11 mouse cellular contexts compared by ENCODE assay signal in genomic region chr1:75361750-75362149, GRCm38 (mm10). TPM values are rescaled to one million over a fixed set of nuclear protein-coding genes. Genes with fewer than 3 reads are reported as not detected.
DNase-seq lines count a peak whose midpoint lies in the region; ATAC-seq and TF ChIP-seq lines count a peak whose summit lies in the region.
"Had no signal": no experiment of that assay in that cellular context is flagged by ENCODE, and none has a peak within 500 bp of the region (broad histone marks: within the 10 kb centered on the region; RNA-seq: fewer than 3 reads in every experiment).

No protein-coding gene starts in this region.

- no peak overlapping the region for H3K27ac ChIP-seq in liver, postnatal 0 days (ENCODE audit: low read depth)
- H3K27ac ChIP-seq in heart, embryonic 10.5 days = peak overlapping the region; percentile 91
- no peak overlapping the region for H3K27ac ChIP-seq in forebrain, embryonic 16.5 days (ENCODE audit: low read length)
- H3K27ac ChIP-seq: liver, embryonic 15.5 days had no signal

- H3K9ac ChIP-seq in liver, postnatal 0 days (replicated peaks) = no peak overlapping the region
- no peak overlapping the region for H3K9ac ChIP-seq in forebrain, embryonic 16.5 days (replicated peaks; ENCODE audit: low read depth, low read length)
- H3K9ac ChIP-seq: forebrain, postnatal 0 days; liver, embryonic 15.5 days had no signal

- peak; percentile 79 for ATAC-seq in liver, postnatal 0 days
- no peak for ATAC-seq in forebrain, embryonic 16.5 days
- ATAC-seq: forebrain, postnatal 0 days had no signal

- H3K9me3 ChIP-seq in liver, postnatal 0 days (ENCODE audit: low read length) = no peaks in the 10 kb centered on the region
- no peaks in the 10 kb centered on the region for H3K9me3 ChIP-seq in heart, embryonic 10.5 days
- H3K9me3 ChIP-seq in forebrain, embryonic 16.5 days (ENCODE audit: control insufficient read depth, low read length) = no peaks in the 10 kb centered on the region
- H3K9me3 ChIP-seq: liver, embryonic 15.5 days had no signal

- peaks cover 24% of the 10 kb centered on the region for H3K27me3 ChIP-seq in liver, postnatal 0 days (ENCODE audit: insufficient read depth, low read length)
- H3K27me3 ChIP-seq in heart, embryonic 10.5 days (ENCODE audit: insufficient read depth, poor library complexity, severe bottlenecking) = peaks cover 23% of the 10 kb centered on the region
- no peaks in the 10 kb centered on the region for H3K27me3 ChIP-seq in myocyte (ENCODE audit: control insufficient read depth, insufficient read depth, insufficient read length)
- H3K27me3 ChIP-seq in forebrain, embryonic 16.5 days (replicated peaks; ENCODE audit: control insufficient read depth, insufficient read depth, low read length) = peaks cover 32% of the 10 kb centered on the region

- H3K4me3 ChIP-seq in liver, postnatal 0 days (ENCODE audit: low read depth, low read length) = no peak overlapping the region
- H3K4me3 ChIP-seq in heart, embryonic 10.5 days = peak overlapping the region; percentile 65
- peak overlapping the region; percentile 88 for H3K4me3 ChIP-seq in myocyte
- no peak overlapping the region for H3K4me3 ChIP-seq in forebrain, embryonic 16.5 days (replicated peaks; ENCODE audit: low read length)
- H3K4me3 ChIP-seq: liver, embryonic 15.5 days had no signal

- no peaks in the 10 kb centered on the region for H3K36me3 ChIP-seq in liver, postnatal 0 days (replicated peaks; ENCODE audit: insufficient read depth, low read length)
- H3K36me3 ChIP-seq in heart, embryonic 10.5 days = peaks cover 46% of the 10 kb centered on the region
- H3K36me3 ChIP-seq in myocyte (ENCODE audit: control insufficient read depth, insufficient read depth) = peaks cover 46% of the 10 kb centered on the region
- no peaks in the 10 kb centered on the region for H3K36me3 ChIP-seq in forebrain, embryonic 16.5 days (ENCODE audit: control insufficient read depth, insufficient read depth)
- H3K36me3 ChIP-seq: liver, embryonic 15.5 days had no signal

- TF ChIP-seq CTCF in liver, postnatal 0 days (IDR thresholded peaks at IDR 0.05; ENCODE audit: low read depth) = no peak

- H3K79me2 ChIP-seq in myocyte (ENCODE audit: control insufficient read depth, insufficient read depth) = peaks cover 43% of the 10 kb centered on the region

- WGBS in liver, postnatal 0 days (ENCODE audit: insufficient replicate concordance) = 18% methylated on average over 4 of the region's 4 CpGs
- 25% methylated on average over 4 of the region's 4 CpGs for WGBS in heart, embryonic 10.5 days
- 47% methylated on average over 4 of the region's 4 CpGs for WGBS in forebrain, embryonic 16.5 days

- no peak overlapping the region for H3K4me2 ChIP-seq in liver, postnatal 0 days (ENCODE audit: low read depth, low read length)
- peak overlapping the region; percentile 87 for H3K4me2 ChIP-seq in myocyte (ENCODE audit: low read depth)
- H3K4me2 ChIP-seq in forebrain, embryonic 16.5 days (ENCODE audit: low read length) = no peak overlapping the region
- H3K4me2 ChIP-seq: liver, embryonic 15.5 days had no signal

- 0 out of 2 replicates have a peak, but pooled peaks have one; percentile 28 for TF ChIP-seq EP300 in liver, postnatal 0 days (IDR thresholded peaks at IDR 0.05; ENCODE audit: low read depth)

- peak; percentile 47 for DNase-seq in adrenal gland, postnatal 10 days
- DNase-seq in adrenal gland, postnatal 36 days = no peak
- DNase-seq in liver, postnatal 0 days = peak; percentile 54
- no peak for DNase-seq in liver
- DNase-seq in heart, embryonic 10.5 days (ENCODE audit: low spot score) = peak; percentile 84
- no peak for DNase-seq in cerebellum, postnatal 10 days
- DNase-seq: B cell, adult 2 months; forebrain, postnatal 0 days had no signal

- H3ac ChIP-seq in myocyte (ENCODE audit: control insufficient read depth, insufficient read length) = peak overlapping the region; percentile 62

- peak; percentile 38 for TF ChIP-seq POLR2A in myocyte (IDR thresholded peaks at IDR 0.05; ENCODE audit: insufficient read length, low read depth)

- 0 out of 2 replicates have a peak, but pooled peaks cover 3% of the 10 kb centered on the region for H3K4me1 ChIP-seq in liver, postnatal 0 days (ENCODE audit: insufficient read depth)
- peaks cover 66% of the 10 kb centered on the region for H3K4me1 ChIP-seq in heart, embryonic 10.5 days
- H3K4me1 ChIP-seq in forebrain, embryonic 16.5 days (replicated peaks; ENCODE audit: control insufficient read depth, insufficient read depth, low read length) = peaks cover 18% of the 10 kb centered on the region

TF ChIP-seq in myocyte, 11 proteins besides CTCF, POLR2A, EP300 and RAD21:
- no peak for TF ChIP-seq MYOD1 (IDR thresholded peaks at IDR 0.05; ENCODE audit: control insufficient read depth in 1 of 3, insufficient read length in 2 of 3, low read depth in 2 of 3)
- peak; percentile 64 for TF ChIP-seq POLR2AphosphoS2 (IDR thresholded peaks at IDR 0.05; ENCODE audit: insufficient read length, low read depth)
- no peak for TF ChIP-seq TCF3 (IDR thresholded peaks at IDR 0.05; ENCODE audit: insufficient read length, low read depth)
- TF ChIP-seq REST (IDR thresholded peaks at IDR 0.05; ENCODE audit: insufficient read depth, insufficient read length) = no peak

RNA-seq across cellular contexts. Expression of gene Des, which starts 1.6 kb away (rescaled TPM):
- total RNA-seq in adrenal gland, postnatal 10 days (2021) = 100 to 1,000 TPM in 1 of 2 experiments, 10 to 100 TPM in 1; 62.7 to 208 TPM
- total RNA-seq in adrenal gland, postnatal 36 days (2021) = 10 to 100 TPM; 18.6 to 19.5 TPM
- 4.0 and 14.2 TPM in 2 replicates for polyA plus RNA-seq in liver, postnatal 0 days (2015; fragmentation: Nextera tagmentation; extraction: Ambion mirVana)
- 341 and 642 TPM in 2 replicates for polyA plus RNA-seq in heart, embryonic 10.5 days (2016; fragmentation: Nextera tagmentation; extraction: Ambion mirVana)
- polyA plus RNA-seq in myocyte (2012; fragmentation: generic; extraction: Trizol) = 2,193 TPM
- 1.2 and 1.5 TPM in 2 replicates for polyA plus RNA-seq in forebrain, embryonic 16.5 days (2015; fragmentation: Nextera tagmentation; extraction: Ambion mirVana)

RNA-seq across cellular contexts. Expression of gene Speg, which starts 13.3 kb away (rescaled TPM):
- total RNA-seq in adrenal gland, postnatal 10 days (2021) = 10 to 100 TPM; 12.8 to 30.6 TPM
- total RNA-seq in adrenal gland, postnatal 36 days (2021) = 10 to 100 TPM in 1 of 2 experiments, 1 to 10 TPM in 1; 9.8 to 10.8 TPM
- 3.4 and 3.5 TPM in 2 replicates for polyA plus RNA-seq in liver, postnatal 0 days (2015; fragmentation: Nextera tagmentation; extraction: Ambion mirVana)
- 77.9 and 80.0 TPM in 2 replicates for polyA plus RNA-seq in heart, embryonic 10.5 days (2016; fragmentation: Nextera tagmentation; extraction: Ambion mirVana)
- polyA plus RNA-seq in myocyte (2012; fragmentation: generic; extraction: Trizol) = 42.3 TPM
- 10.7 and 12.9 TPM in 2 replicates for polyA plus RNA-seq in forebrain, embryonic 16.5 days (2015; fragmentation: Nextera tagmentation; extraction: Ambion mirVana)

RNA-seq across cellular contexts. Expression of gene Dnpep, which starts 44.0 kb away (rescaled TPM):
- total RNA-seq in adrenal gland, postnatal 10 days (2021) = 100 to 1,000 TPM; 103 to 106 TPM
- total RNA-seq in adrenal gland, postnatal 36 days (2021) = 100 to 1,000 TPM in 1 of 2 experiments, 10 to 100 TPM in 1; 88.1 to 112 TPM
- polyA plus RNA-seq in liver, postnatal 0 days (2015; fragmentation: Nextera tagmentation; extraction: Ambion mirVana) = 50.5 and 52.8 TPM in 2 replicates
- 142 and 144 TPM in 2 replicates for polyA plus RNA-seq in heart, embryonic 10.5 days (2016; fragmentation: Nextera tagmentation; extraction: Ambion mirVana)
- 170 TPM for polyA plus RNA-seq in myocyte (2012; fragmentation: generic; extraction: Trizol)
- 146 and 150 TPM in 2 replicates for polyA plus RNA-seq in forebrain, embryonic 16.5 days (2015; fragmentation: Nextera tagmentation; extraction: Ambion mirVana)

Comparison
In these comparisons a context has a peak if more than half of its experiments do, and no peak if none do; other contexts are left out.
1. DNase-seq: peak in adrenal gland, postnatal 10 days (single experiment), liver, postnatal 0 days (single experiment) and heart, embryonic 10.5 days (single experiment); none in adrenal gland, postnatal 36 days (0 of 2), liver (single experiment) and cerebellum, postnatal 10 days (0 of 2).
2. H3K4me3 ChIP-seq: peak in heart, embryonic 10.5 days (single experiment) and myocyte (single experiment); none in liver, postnatal 0 days (single experiment) and forebrain, embryonic 16.5 days (single experiment).
3. RNA of gene Des, which starts 1.6 kb away (polyA plus RNA-seq): 2,193 TPM in myocyte (single experiment) and 341 to 642 TPM in heart, embryonic 10.5 days; 4.0 to 14.2 TPM in liver, postnatal 0 days and 1.2 to 1.5 TPM in forebrain, embryonic 16.5 days; every median in the first group is over 10 times any median in the second.